Mouse (Mus musculus) MEL-GATA-1-ER (cell line): ENCODE data around the gene Xpo1.
A peak's percentile ranks its signal among the peaks of the same experiment; 100 is the strongest.

Experiments
- DNase-seq: peaks from one replicate; pipeline ENCODE4 v3.0.0-alpha.2; 2012; ENCODE audit warnings: low read depth; ENCODE audit errors: extremely low read depth

Xpo1 gene

DNA sequence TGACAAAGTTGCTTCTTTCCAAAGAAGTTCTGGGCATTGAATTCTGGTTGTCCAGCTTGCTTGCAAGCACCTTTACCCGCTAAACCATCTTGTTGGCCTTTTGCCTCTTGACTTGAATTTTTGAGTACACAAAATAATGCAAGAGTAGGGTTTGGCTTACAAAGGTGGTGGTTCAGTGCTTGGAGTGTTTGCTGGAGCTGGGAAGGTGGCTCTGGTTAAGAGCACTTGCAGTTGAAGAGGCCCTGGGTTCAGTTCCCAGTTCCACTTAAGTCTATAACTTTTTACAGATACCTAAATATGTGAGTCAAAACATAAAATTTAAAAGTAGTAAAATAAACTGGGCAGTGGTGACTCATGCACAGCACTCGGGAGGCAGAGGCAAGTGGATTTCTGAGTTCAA, 42.5 kb downstream of the Xpo1 start:
- no peak for DNase-seq

DNA sequence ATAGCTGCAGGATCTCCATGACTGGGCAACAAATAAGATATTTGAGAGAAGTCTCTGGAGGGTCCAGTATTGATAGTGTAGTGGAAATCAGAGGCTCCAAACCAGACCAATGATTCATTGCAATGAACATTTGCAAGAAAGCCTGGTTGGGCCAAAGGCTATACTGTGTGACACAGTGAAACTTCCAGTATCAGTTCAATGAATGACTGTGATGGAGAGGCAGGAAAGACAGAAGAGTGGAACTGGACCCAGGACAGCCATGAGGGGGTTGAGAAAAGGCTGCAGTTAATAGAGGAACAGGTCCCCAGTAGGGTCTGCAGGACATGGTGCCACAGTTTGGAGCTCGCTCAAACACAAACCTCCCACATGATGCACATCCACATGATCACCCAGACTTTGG, 44.1 kb downstream of the Xpo1 start:
- no peak for DNase-seq

DNA sequence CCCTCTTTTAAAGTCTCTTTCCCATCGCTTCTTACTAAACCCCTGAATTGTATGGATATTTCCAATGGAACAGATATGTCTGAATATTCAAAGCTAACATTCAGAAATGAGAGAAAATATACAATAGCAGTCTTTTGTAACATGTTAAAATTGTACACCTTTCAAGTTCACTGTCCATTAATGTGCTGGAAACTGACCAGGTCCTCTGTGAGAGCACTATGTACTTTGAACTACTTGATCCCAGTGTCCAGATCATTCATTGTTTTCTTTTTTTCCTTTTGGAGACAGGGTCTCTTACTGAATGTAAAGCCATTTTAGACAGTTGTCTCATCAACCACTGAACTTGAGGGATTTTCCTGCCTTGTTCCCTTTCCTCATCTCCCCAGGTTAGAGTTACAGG, 47.3 kb downstream of the Xpo1 start:
- no peak for DNase-seq

DNA sequence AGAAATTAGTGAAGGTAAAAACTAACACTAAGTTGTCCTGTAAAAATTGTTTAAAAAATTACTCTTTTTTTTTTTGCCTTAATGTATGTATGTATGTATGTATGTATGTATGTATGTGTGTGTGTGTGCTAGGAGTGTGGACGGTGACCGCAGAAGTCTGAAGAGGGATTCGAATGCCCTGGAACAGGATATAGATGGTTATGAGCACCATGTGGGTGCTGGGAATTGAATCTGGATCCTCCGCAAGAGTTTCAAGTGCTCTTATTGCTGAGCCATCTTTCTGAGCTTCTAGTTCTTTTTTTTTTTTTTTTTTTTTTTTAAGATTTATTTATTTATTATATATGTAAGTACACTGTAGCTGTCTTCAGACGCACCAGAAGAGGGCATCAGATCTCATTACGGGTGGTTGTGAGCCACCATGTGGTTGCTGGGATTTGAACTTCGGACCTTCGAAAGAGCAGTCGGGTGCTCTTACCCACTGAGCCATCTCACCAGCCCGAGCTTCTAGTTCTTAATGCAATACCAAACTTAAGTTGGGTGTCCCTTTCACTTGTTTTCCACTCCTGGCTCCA, 49.3 kb downstream of the Xpo1 start:
- peak; percentile 26 for DNase-seq

DNA sequence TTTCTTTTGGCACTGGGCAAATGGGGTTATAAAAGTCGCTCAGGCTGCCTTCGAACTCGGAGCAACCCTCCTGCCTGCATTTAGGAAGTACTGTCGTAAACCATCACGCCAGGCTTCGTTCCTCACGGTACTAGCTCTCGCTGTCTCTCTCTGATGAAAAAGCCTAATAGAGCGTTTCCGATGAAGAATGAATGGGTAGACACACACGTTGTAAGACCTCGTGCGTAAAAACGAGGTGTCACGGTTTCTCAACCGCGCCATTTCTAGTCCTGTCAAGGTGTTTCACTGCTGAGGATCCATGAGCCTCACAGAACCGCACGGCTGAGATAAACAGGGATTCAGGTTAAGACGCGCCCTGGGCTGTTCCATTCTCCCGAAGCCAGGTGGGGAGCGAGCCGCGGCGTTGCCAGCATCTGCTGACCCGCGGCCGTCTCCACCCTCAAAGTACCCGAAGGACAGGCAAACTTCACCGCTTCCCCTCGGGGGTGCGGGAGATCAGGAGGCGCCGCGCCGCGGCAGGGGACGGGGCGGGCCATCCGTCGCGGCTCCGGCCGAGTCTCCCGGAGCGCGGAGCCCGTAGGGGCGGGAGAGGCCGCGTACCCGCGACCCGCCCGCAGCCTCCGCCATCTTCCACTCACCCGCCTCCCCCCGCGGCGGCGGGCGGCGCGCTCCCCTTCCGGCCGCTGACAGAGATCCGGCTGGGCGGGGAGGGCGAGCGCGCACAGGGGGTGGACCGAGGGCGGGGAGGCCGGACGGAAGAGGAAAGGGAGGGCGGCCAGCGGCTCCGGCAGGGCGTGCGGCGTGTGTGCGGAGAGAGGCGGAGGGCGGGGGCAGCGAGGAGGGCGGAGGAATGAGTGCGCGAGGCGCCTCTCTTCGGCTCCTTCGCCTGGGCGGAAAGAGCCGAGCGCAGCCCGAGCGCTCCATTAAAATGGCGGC, 50.1 kb downstream of the Xpo1 start:
- peak; percentile 79 for DNase-seq

DNA sequence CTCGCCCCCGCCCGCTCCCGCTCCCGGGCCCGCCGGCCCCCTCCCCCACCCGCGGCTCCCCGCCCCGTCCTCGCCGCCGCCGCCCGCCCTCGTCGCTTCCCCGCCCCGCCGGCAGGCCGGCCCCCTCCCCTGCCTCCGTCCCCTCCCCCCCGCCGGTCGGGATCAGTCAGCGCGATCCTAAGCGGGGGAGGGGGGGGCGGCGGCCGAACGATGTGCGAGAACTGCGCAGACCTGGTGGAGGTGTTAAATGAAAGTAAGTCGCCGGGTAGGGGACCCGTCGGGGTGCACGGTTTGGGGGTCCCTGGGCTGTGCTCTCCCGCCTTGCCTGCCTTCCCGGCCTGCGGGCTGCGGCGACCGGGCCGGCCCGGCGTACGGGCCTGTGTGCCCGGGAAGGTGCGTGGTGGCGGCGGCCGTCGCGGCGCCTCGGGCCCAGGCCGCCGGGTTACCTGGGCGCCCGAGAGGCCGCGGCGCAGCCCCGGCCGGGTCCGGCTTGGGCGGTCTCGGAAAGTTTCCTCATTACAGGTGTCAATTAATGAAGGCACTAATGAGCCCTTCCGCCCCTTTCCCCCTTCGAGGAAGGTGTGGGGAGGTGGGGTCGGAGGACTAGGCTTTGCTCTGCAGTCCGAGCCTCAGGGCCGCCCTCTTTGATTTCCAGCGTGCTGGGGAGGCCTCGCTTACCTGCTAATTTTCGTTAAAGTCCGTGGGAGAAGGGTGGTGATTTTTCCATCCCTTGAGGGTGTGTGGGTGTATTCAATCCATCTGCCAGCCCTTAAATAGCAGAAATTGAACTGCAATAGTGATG, 51.1 kb downstream of the Xpo1 start, which contains the start of gene Usp34:
TSS of gene Usp34 (plus strand) at position 132 of the 802 bp plus-strand sequence.
- peak; percentile 17 for DNase-seq

DNA sequence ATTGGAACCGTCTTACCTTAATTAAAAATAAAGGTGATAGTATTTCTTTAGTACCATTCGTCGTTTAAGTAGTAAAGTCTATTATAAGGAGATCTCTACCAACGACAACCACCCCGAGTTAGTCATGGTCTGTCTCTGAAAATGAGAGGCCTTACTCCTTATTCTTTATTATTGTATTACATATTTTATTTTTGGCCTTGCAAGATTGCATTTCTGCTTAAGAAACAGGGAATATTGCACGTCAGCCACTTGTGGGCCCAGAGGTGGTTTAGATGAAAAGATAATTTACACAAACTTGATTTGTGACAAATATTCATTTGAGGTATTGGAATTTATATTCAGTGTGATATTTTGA, 51.7 kb downstream of the Xpo1 start:
- DNase-seq, result no peak

DNA sequence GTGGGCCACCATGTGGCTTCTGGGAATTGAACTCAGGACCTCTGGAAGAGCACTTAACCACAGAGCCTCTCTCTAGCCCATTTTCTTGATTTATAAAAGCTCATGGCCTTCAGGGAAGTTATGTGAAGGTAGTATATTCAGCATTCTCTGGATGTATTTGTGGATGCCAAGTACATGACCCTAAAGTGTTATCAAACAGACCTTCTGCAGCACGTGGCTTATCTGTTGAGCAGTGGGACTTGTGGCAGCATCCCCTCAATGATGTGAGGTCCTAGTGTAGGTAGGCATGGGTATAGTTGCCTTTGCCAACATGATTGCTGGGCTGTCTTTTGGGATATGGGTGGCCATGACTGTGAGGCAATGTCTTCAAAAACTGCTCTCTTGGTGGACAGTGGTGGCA, 57.7 kb downstream of the Xpo1 start:
- DNase-seq, result peak; percentile 28

DNA sequence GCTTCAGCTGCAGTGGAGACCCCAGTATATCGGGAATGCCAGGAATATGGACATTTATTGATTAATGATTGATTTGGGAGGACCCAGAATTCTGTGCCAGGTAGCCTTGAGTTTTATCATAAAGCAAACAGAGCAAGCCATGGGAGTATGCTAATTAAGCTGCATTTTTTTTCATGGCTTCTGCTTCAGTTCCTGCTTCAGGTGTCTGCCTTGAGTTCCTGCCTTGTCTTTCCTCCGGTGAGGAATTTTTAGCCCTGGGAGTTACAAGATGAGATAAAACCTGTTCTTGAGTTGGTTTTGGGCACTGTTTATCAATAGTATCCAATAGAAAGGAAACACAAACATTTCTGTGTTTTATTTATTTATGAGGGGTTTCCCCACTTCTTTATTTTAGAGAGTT, 73.6 kb downstream of the Xpo1 start:
- DNase-seq, result no peak

DNA sequence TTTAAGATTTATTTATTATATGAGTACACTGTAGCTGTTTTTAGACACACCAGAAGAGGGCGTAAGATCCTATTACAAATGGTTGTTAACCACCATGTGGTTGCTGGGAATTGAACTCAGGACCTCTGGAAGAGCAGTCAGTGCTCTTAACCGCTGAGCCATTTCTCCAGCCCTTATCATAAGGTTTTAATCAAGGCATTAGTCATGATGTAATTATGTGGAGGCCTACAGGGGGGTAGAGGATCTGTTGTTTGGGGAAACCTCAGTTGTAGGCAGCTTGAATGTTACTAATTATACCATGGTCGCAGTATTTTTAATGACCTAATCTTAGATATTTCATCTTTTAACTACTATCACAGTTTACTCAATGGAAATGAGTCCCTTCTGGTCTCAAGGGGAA, 76.3 kb downstream of the Xpo1 start:
- no peak for DNase-seq

DNA sequence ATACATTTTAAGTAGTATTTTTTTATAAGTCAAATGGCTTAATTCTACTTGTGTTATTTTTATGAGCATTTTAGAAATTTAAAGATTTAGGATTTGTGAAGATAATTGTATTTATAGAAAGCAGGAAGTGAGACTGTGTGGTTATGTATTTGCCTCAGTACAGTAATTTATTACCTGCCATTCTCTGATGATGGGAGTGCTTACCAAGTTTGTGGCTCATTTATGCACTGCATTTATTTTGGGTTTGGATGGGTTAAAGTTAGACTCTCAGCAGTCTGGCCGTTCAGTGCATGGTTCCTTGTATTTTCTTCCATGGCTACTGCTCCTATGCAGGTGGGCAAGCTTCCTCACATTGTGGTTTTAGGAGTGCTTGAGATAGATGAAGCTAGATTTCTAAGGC, 79.3 kb downstream of the Xpo1 start:
- no peak for DNase-seq
